Mouse (Mus musculus): ENCODE measurements around the gene Capn2. TPM values are rescaled to one million over a fixed set of nuclear protein-coding genes. Genes with fewer than 3 reads are reported as not detected.

The Capn2 gene
- polyA plus RNA-seq (2016; fragmentation: Nextera tagmentation; extraction: Ambion mirVana) = 141 and 152 TPM in 2 replicates

DNA sequence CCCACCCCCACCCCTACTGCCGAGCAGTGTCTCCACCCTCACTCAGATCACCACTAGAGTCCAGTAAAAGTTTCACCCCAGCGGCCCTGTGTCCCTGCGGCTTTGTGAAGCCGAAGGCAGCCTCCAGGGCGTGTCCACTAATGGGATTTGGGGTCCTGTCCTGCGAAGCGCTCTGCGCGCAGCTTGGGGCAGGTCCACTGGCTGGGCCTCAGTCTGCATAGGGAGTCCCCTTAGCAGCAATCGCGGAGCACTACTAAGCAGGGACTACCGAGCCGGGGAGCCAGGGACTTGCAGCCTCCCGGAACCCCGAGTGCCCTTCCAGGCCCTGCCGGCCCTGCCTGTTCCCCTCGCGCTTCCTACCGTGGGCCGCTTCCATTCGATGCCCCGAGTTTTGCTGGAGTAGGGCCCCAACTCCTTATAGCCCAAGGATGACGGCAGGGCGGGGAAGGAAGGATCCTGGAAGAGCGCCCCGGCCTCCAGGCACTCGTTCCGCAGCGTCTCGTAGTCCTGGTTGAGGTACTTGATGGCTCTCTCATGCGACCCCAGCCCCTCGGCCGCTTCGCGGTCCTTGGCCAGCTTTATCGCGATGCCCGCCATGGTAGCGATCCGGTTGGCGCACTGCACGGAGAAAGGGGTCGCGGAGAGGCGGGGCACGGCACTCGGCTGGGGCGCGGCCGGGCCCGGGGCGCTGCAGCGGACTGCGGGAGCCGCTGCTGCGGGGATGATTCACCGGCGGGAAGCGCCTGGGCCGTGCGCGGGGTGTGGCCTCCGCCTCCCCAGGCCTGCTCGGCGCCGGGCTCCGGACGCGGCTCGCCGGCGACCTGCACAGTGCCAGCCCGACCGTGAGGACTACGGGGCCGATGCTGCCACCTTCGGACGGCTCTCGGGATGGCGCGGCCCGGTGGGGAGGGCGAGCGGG, at the start of gene Capn2:
Gene Capn2 (minus strand): TSS at position 851 of the 919 bp plus-strand sequence.
- Histone ChIP-seq H3K4me1 (peaks cover 47% of the 10 kb centered on the region), H3K4me3 (peak within 1 kb of the TSS; percentile 80), H3K4me2 (replicated peaks) (peak within 1 kb of the TSS; percentile 76), H3K9ac (peak within 1 kb of the TSS; percentile 94), H3K27me3 (0 out of 2 replicates have a peak, but pooled peaks cover 4% of the 10 kb centered on the region), H3K27ac (peak within 1 kb of the TSS; percentile 90), H3K9me3 (no peaks in the 10 kb centered on the region), H3K36me3 (peaks cover 14% of the 10 kb centered on the region)
- peak; percentile 92 for ATAC-seq (ENCODE audit: insufficient number of reproducible peaks, insufficient read depth, low FRiP score, low TSS enrichment)
- WGBS = under 1% methylated on average over 84 of the region's 84 CpGs

DNA sequence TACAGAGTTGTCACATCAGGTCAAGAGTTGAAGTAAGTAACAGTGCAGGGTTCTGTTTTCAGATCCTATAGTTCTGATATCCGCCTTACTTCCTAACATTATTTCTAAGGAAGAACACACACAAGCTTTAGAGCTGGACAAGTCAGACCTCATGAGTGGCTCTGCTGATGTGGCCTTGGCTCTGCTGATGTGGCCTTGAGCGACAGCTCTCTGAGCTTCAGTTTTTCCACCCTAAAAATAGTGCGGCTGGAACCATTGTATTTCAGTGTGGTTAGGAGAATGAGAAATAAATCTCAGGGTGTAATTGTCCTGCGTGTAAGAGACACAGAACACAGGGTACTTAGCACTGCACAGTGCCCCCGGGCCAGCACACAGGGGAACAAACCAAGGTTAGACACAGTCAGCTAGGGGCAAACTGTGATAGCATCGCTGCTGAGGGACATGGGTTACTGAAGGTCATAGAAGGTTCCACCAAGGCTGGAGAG, 48.0 kb upstream of the Capn2 start:
- ATAC-seq (ENCODE audit: insufficient number of reproducible peaks, insufficient read depth, low FRiP score, low TSS enrichment) = no peak
- Histone ChIP-seq H3K4me3 (no peak overlapping the region), H3K36me3 (no peaks in the 10 kb centered on the region), H3K4me2 (replicated peaks) (no peak overlapping the region), H3K27ac (no peak overlapping the region), H3K27me3 (no peaks in the 10 kb centered on the region), H3K9me3 (no peaks in the 10 kb centered on the region), H3K9ac (no peak overlapping the region), H3K4me1 (peaks cover 13% of the 10 kb centered on the region)
- WGBS = 87% methylated on average over 6 of the region's 6 CpGs

DNA sequence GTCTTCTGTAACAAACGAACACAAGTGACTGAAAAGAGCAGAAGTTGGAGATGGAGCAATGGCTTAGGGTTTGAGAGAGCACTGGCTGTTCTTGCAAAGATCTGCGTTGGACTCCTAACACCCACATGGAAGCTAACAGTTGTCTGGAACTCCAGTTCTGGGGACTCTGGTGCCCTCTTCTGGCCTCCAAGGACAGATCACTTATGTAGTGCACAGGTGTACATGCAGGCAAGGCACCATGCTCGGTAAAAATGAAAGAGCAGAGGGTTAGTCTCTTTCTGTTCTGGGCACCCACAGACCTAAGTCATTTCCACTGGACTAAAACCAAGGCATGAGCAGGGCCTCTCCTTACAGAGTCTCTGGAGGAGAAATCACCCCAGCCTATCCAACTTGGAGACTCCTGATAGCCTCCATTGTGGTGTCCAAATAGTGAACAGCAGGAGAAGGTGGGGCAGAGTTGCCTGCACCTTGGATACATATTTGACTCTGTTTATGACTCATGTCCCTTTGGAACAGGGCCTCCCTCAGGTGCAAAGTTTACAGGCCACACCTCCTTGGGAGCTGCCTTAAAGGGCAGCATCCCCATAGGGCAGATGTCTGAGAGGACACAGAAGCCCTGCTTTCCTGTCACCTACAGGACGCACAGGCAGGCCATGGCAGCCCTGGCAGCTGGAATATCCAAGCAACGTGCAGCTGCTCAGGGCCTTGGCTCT, 47.2 kb upstream of the Capn2 start, which contains the start of gene Capn8:
Gene Capn8 (plus strand): TSS at position 600 of the 713 bp plus-strand sequence.
- no peaks in the 10 kb centered on the region for H3K9me3 ChIP-seq
- H3K4me1 ChIP-seq = peaks cover 13% of the 10 kb centered on the region
- no peaks in the 10 kb centered on the region for H3K27me3 ChIP-seq
- no peaks in the 10 kb centered on the region for H3K36me3 ChIP-seq
- 70% methylated on average over 5 of the region's 5 CpGs for WGBS
- no peak for ATAC-seq (ENCODE audit: insufficient number of reproducible peaks, insufficient read depth, low FRiP score, low TSS enrichment)
- H3K27ac ChIP-seq = no peak within 1 kb of the TSS
- H3K4me2 ChIP-seq (replicated peaks) = no peak within 1 kb of the TSS
- no peak within 1 kb of the TSS for H3K4me3 ChIP-seq
- H3K9ac ChIP-seq = no peak within 1 kb of the TSS

DNA sequence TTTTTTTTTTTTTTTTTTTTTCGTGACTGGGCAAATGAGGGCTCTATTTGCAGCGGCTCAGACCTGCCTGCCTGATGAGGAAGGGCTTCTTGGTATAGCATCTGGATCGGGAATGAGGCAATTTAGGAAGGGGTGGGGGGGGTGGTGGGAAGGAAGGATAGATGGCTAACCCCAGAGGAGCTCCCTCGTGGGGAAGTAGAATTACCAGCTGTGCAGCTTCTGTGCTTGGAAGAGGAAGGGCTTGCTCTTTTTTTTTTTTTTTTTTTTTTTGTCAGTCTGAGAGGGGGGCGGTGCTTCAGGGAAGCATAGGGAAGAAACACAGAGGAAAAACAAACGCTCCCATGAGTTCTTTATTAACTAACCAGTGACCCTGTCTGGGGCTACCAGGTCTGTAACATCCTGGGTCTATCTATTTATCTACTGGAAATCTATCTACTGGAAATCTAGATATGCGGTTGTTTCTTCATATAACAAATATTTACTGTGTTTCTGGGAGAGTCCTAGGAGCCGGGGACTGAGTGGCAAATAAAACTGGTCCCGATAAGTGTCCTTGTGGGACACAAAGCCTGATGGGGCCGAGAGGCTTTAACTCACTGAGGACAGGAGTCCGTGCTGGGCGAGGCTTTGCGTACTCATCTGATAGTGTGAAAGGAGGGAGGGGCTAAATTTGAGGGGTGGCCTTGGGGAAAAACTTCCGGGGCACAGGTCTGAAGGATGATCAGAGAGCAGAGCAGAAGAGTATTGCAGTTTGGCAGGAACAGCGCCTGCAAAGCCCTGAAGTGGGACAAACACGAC, 45.4 kb upstream of the Capn2 start:
- no peak overlapping the region for H3K4me2 ChIP-seq (replicated peaks)
- WGBS = 41% methylated on average over 16 of the region's 16 CpGs

DNA sequence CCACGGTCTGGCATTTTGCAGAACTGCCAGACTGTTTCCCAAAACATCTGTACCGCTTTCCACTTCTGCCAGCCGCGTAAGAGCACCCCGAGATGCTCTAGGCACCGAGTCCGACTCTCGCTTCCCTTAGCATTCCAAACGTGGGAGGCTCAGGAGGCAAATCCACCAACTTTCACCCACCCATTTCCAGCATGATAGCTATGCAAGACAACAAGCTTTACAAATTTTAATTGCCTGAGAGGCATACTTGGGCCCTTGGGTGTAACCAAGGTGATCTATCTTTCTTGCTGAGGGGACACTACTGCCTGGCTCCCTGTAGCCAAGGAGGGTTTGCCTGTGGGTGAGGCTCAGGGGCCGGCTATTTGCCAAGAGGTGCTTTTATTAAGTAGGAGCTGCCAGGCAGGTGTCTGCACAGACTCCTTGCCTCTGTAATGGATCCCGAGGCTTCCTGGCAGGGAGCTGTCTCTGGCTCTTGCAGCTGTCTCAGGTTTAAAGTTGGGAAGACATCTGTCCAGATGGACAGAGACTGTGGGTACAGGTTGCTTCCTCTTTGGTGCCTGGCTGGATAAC, 44.6 kb upstream of the Capn2 start:
- Histone ChIP-seq H3K9me3 (no peaks in the 10 kb centered on the region), H3K9ac (no peak overlapping the region), H3K4me1 (peaks cover 13% of the 10 kb centered on the region), H3K27me3 (no peaks in the 10 kb centered on the region), H3K4me3 (no peak overlapping the region), H3K36me3 (no peaks in the 10 kb centered on the region), H3K27ac (no peak overlapping the region), H3K4me2 (replicated peaks) (no peak overlapping the region)
- ATAC-seq (ENCODE audit: insufficient number of reproducible peaks, insufficient read depth, low FRiP score, low TSS enrichment) = no peak
- WGBS = 78% methylated on average over 11 of the region's 11 CpGs

More for the DNA sequence above, 45.4 kb upstream of the Capn2 start:
- H3K27ac ChIP-seq = no peak overlapping the region
- H3K4me3 ChIP-seq = no peak overlapping the region
- no peaks in the 10 kb centered on the region for H3K27me3 ChIP-seq
- ATAC-seq (ENCODE audit: insufficient number of reproducible peaks, insufficient read depth, low FRiP score, low TSS enrichment) = no peak
- H3K9ac ChIP-seq = no peak overlapping the region
- H3K36me3 ChIP-seq = no peaks in the 10 kb centered on the region
- H3K4me1 ChIP-seq = peaks cover 13% of the 10 kb centered on the region
- H3K9me3 ChIP-seq = no peaks in the 10 kb centered on the region

DNA sequence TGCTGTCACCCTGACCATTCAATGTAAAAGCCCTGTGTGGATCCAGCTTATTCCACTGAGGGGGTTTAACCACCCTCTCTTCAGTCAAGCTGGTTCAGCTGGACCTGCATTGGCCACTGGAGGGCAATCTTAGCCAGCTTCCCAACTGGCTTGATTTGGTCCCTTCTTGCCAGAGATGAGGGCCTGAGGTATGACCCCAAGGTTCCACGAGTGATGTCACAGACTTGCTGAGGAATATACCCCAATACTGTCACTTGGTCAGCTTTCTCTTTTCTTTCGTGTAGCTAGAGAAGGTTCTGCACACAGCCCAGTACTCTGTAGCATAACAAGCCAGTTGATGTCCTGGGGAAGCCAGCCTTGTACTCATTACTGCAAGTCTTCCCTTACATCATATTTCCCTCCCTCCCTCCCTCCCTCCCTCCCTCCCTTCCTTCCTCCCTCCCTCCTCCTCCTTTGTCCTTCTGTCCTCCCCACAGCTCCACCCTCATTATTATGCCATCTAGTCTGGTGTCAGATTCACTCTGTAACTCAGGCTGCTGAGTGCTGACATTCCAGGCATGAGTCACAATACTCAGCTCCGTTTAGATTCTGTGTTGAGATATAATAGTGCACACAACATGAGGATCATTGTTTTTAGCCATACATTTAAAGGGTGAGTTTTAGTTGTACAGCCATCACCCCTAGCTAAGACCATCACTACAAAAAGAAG, 43.1 kb upstream of the Capn2 start:
- Histone ChIP-seq H3K27me3 (no peaks in the 10 kb centered on the region), H3K9ac (no peak overlapping the region), H3K4me3 (no peak overlapping the region), H3K4me2 (replicated peaks) (no peak overlapping the region), H3K9me3 (no peaks in the 10 kb centered on the region), H3K36me3 (no peaks in the 10 kb centered on the region), H3K4me1 (peaks cover 13% of the 10 kb centered on the region), H3K27ac (no peak overlapping the region)
- 21% methylated on average over 3 of the region's 3 CpGs for WGBS
- ATAC-seq (ENCODE audit: insufficient number of reproducible peaks, insufficient read depth, low FRiP score, low TSS enrichment) = peak; percentile 31

DNA sequence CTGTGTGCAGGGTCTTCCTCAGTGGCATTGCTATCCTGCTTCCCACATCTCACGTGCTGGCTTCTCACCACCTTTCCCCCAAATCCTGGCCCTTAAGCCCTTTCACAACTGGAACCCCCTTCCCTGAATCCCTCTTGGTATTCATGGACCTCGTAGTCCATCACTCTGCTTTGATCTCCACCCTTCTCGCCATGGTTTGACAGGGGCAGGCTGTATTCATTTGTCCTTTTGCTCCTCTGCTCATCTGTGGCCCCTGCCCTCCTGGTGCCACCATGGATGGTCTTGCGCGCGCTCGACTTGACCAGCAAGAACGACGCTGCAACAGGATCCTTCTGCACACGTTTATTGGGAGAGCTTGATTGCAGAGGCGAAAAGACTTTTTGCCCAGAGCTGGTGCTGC, 42.1 kb upstream of the Capn2 start:
- no peak for ATAC-seq (ENCODE audit: insufficient number of reproducible peaks, insufficient read depth, low FRiP score, low TSS enrichment)
- no peak overlapping the region for H3K9ac ChIP-seq
- no peak overlapping the region for H3K4me3 ChIP-seq
- H3K27ac ChIP-seq = no peak overlapping the region
- H3K4me2 ChIP-seq (replicated peaks) = no peak overlapping the region
- no peaks in the 10 kb centered on the region for H3K9me3 ChIP-seq
- 86% methylated on average over 11 of the region's 11 CpGs for WGBS
- H3K36me3 ChIP-seq = no peaks in the 10 kb centered on the region
- no peaks in the 10 kb centered on the region for H3K27me3 ChIP-seq
- peaks cover 13% of the 10 kb centered on the region for H3K4me1 ChIP-seq

DNA sequence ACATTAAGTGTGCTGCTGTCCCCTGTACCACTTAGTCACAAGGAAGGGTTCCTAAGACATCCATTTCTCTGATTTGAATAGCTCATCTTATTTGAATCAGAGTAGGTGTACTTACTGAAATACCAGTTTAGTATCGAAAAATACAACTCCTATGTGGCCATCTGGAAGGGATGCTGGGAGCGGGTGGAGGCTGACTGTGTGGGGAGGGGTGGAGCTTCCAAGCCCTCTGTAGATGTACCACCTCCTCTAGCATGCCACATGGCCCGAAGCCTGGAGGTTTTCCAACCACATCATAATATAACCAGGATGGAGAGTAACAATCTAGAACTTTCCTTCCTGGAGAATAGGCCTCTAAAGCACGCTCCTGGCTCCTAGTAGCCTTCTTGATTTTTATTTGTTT, 40.9 kb upstream of the Capn2 start:
- WGBS = 72% methylated on average over 4 of the region's 4 CpGs
- Histone ChIP-seq H3K4me3 (no peak overlapping the region), H3K27me3 (no peaks in the 10 kb centered on the region), H3K36me3 (no peaks in the 10 kb centered on the region), H3K4me1 (peaks cover 12% of the 10 kb centered on the region), H3K4me2 (replicated peaks) (no peak overlapping the region), H3K9ac (no peak overlapping the region), H3K9me3 (no peaks in the 10 kb centered on the region), H3K27ac (no peak overlapping the region)
- no peak for ATAC-seq (ENCODE audit: insufficient number of reproducible peaks, insufficient read depth, low FRiP score, low TSS enrichment)

DNA sequence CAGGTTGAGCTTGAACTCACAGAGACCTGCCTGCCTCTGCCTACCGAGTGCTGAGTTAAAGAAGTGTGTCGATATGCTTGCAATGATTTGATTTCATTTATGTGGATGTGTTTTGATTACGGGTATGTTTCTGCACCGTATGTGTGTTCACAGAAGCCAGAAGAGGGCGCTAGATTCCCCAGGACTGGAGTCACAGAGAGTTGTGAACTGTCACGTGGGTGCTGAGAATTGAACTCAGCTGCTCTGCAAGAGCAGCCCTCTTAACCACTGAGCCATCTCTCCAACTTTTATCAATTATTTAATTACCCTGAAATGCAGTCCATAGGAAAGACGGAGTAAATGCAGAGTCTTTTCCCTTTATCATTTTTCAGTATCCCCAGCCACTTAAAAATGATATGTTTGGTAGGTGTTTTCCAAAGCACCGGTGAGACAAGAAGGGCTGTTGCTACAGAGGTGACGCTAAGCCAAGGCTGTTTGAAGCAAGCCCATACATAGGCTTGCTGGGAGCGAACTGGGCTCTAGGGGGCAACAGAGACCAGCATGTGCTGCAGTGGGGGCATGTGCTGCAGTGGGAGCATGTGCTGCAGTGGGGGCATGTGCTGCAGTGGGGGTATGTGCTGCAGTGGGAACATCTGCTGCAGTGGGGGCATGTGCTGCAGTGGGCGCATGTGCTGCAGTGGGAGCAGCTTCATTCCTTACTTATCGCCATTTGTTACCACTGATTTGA, 36.4 kb upstream of the Capn2 start:
- H3K4me2 ChIP-seq (replicated peaks) = no peak overlapping the region
- no peak overlapping the region for H3K9ac ChIP-seq
- no peak overlapping the region for H3K27ac ChIP-seq
- no peaks in the 10 kb centered on the region for H3K4me1 ChIP-seq
- no peaks in the 10 kb centered on the region for H3K27me3 ChIP-seq
- no peak overlapping the region for H3K4me3 ChIP-seq
- no peaks in the 10 kb centered on the region for H3K36me3 ChIP-seq
- no peaks in the 10 kb centered on the region for H3K9me3 ChIP-seq
- ATAC-seq (ENCODE audit: insufficient number of reproducible peaks, insufficient read depth, low FRiP score, low TSS enrichment) = no peak
- WGBS = 56% methylated on average over 12 of the region's 12 CpGs

DNA sequence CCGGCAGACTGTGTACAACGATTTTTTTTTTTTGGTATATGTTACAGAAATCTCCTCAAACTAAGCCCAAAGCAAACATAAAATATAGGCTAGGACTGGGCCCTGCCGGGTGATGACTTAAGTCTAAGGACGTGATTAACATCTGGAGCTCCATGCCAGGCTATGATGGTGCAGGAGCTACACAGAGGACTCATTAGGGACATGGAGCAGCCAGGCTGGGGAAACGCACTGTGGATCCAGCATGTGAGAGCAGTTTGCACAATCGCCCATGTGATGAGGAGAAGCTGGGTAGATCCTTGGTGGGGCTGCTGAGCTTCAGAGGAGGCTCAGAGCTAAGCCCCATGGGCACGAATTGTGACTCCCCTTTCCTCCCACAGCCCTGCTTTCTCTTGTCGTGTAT, 33.4 kb upstream of the Capn2 start:
- Histone ChIP-seq H3K4me2 (replicated peaks) (no peak overlapping the region), H3K9ac (no peak overlapping the region), H3K4me1 (no peaks in the 10 kb centered on the region; the same call in 1 of the 2 replicates), H3K27ac (no peak overlapping the region), H3K9me3 (no peaks in the 10 kb centered on the region), H3K4me3 (no peak overlapping the region), H3K36me3 (no peaks in the 10 kb centered on the region), H3K27me3 (no peaks in the 10 kb centered on the region)
- WGBS = 75% methylated on average over 8 of the region's 8 CpGs
- ATAC-seq (ENCODE audit: insufficient number of reproducible peaks, insufficient read depth, low FRiP score, low TSS enrichment) = no peak

All from embryonic facial prominence, embryonic 12.5 days (tissue).